Mouse (Mus musculus) macrophage (primary cell): ENCODE measurements around the gene 1700030K09Rik. TPM values are rescaled to one million over a fixed set of nuclear protein-coding genes. Genes with fewer than 3 reads are reported as not detected.

Experiments
- H3K27ac ChIP-seq: fragments of 350-480 bp; formaldehyde crosslinking; 2 replicates; pipeline ENCODE4 v1.9.0; 2021
- H3K36me3 ChIP-seq: fragments of 350-480 bp; formaldehyde crosslinking; 2 replicates; pipeline ENCODE4 v1.9.0; 2021; ENCODE audit errors: inconsistent target
- H3K4me3 ChIP-seq: fragments of 350-480 bp; formaldehyde crosslinking; 2 replicates; pipeline ENCODE4 v1.9.0; 2021; ENCODE audit errors: inconsistent target
- H3K79me2 ChIP-seq: fragments of 350-480 bp; formaldehyde crosslinking; 2 replicates; pipeline ENCODE4 v1.9.0; 2021; ENCODE audit errors: inconsistent target
- WGBS: methylation state at CpG from one replicate; pipeline ENCODE4 v1.1.7; 2026; ENCODE audit warnings: inconsistent platforms; ENCODE audit not compliant: missing documents; 5-methylcytosine and 5-hydroxymethylcytosine counted together
- polyA plus RNA-seq: library from polyadenylated mRNA; stranded (reverse); fragments of 250-400 nt; gene quantifications from 3 replicates; pipeline ENCODE4 v1.2.4, GENCODE M21; 2018; ENCODE audit warnings: inconsistent platforms

The 1700030K09Rik gene
- polyA plus RNA-seq, 1 experiment from 2014 or later: 2.4 TPM

GRCm38 (mm10) chr8:72485456-72486199 is 41.9 kb downstream of the 1700030K09Rik start:
- peak overlapping the region; percentile 62 for H3K27ac ChIP-seq
- no peak overlapping the region for H3K4me3 ChIP-seq
- peaks cover 39% of the 10 kb centered on the region for H3K79me2 ChIP-seq
- 39% methylated on average over 6 of the region's 6 CpGs for WGBS
- peaks cover 31% of the 10 kb centered on the region for H3K36me3 ChIP-seq

DNA sequence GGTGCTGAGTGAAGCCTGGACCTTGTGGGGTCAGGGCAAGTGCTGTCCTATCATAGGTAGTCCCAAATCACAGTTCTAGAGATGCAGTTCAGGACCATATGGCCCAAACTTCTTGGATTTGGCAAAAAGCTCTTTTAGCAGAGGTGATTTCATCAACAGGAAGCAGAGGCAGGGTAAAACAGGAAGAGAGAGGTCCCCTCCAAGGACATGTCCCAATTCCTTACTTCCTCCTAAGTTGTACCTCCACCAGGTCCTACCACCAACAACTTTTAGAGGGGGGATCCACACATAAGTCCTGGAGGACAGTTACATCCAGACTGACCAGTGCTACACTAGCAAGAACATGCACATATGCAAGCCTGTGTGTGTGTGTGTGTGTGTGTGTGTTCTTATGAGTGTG is 43.3 kb downstream of the 1700030K09Rik start:
- H3K27ac ChIP-seq: peak overlapping the region; percentile 62
- peaks cover 53% of the 10 kb centered on the region for H3K79me2 ChIP-seq
- peaks cover 26% of the 10 kb centered on the region for H3K36me3 ChIP-seq
- no peak overlapping the region for H3K4me3 ChIP-seq

DNA sequence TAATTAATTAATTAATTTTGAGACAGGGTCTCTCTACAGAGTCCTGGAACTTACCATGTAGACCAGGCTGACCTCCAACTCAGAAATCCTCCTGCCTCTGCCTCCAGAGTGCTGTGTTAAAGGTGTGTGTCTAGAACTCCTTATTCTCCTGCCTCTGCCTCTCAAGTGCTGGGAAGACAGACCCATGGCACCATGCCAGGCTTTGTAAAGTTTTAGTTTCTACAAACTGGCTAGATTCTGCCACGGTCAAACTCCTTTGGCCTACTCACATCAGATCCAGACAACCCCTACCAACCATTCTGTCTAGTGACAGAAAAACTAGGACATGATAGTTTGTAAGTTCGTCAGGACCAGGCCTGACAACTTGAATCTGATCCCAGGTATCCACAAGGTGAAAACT is 47.3 kb downstream of the 1700030K09Rik start:
- Histone ChIP-seq H3K79me2 (peaks cover 73% of the 10 kb centered on the region), H3K4me3 (peak overlapping the region; percentile 65; the same call in 1 of the 2 replicates), H3K36me3 (peaks cover 15% of the 10 kb centered on the region), H3K27ac (no peak overlapping the region)
- WGBS: 94% methylated on average over 2 of the region's 2 CpGs

GRCm38 (mm10) chr8:72491680-72492621 is 48.3 kb downstream of the 1700030K09Rik start, which contains the start of gene Slc35e1:
Gene Slc35e1, minus strand, starts transcription at chr8:72492614.
- H3K27ac ChIP-seq: peak within 1 kb of the TSS; percentile 69
- H3K4me3 ChIP-seq: peak within 1 kb of the TSS; percentile 79
- H3K79me2 ChIP-seq: peaks cover 82% of the 10 kb centered on the region
- WGBS: under 1% methylated on average over 97 of the region's 98 CpGs
- H3K36me3 ChIP-seq: peaks cover 20% of the 10 kb centered on the region

GRCm38 (mm10) chr8:72492622-72493081 is 49.0 kb downstream of the 1700030K09Rik start:
- H3K36me3 ChIP-seq: peaks cover 21% of the 10 kb centered on the region
- 2% methylated on average over 54 of the region's 56 CpGs for WGBS
- peaks cover 89% of the 10 kb centered on the region for H3K79me2 ChIP-seq
- H3K4me3 ChIP-seq: peak overlapping the region; percentile 79
- H3K27ac ChIP-seq: peak overlapping the region; percentile 69

DNA sequence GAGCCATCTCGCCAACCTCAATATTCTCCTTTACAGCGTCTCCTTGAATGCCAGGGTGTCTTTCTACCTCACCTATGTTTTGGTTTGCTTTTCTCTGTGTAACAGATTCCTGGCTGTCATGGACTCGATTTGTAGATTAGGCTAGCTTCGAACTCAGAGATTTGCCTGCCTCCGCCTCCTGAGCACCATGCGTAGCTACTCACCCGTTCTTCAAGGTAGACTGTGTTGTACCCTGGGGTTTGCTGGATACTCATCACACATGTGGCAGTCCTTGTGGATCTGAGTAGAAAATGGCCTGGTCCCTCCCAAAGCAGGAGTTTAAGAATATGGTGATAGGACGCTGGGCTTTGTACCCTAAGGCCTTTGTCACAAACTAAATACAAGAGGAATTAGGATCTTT is 49.7 kb downstream of the 1700030K09Rik start:
- Histone ChIP-seq H3K36me3 (peaks cover 21% of the 10 kb centered on the region), H3K27ac (peak overlapping the region; percentile 69)
- WGBS: 10% methylated on average over 8 of the region's 8 CpGs

DNA sequence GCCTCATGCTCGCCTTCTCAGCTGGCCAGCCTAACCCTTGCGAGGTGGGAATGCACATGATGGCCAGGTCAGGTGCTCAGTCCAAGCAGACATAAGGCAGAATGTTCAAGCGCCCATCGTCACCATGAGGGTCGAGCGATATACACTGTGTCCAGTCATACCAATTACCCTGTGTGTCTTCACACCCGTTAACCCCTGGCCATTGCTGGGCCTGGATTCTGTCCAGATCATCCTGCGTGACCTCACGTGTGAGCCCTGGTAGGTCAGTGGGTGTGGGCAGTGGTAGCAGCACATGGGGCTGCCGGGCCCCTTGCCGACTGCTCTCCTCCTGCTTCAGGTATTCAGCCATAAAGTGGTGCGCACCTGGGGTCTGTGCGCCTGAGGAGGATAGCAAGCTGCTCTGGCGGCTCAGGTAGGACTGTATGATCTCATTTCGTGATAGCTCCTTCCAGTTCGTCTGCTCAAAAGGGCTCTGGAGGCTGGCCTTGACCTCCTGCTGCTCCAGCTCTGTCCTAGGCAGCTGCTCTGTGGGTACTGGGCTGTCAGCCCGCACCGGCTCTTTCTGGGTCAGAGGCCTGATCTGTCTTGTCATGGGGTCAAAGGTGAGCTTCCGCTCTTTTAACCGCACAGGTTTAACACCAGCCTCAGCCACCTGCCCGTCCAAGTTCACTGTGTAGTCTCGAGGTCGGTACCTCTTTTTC is 51.9 kb downstream of the 1700030K09Rik start:
- 94% methylated on average over 23 of the region's 23 CpGs for WGBS
- Histone ChIP-seq H3K27ac (no peak overlapping the region), H3K4me3 (no peak overlapping the region), H3K36me3 (peaks cover 16% of the 10 kb centered on the region), H3K79me2 (peaks cover 91% of the 10 kb centered on the region)

More for the DNA sequence above, 49.7 kb downstream of the 1700030K09Rik start:
- Histone ChIP-seq H3K4me3 (peak overlapping the region; percentile 79), H3K79me2 (peaks cover 91% of the 10 kb centered on the region)

- WGBS: 95% methylated on average over 19 of the region's 19 CpGs
- H3K79me2 ChIP-seq: peaks cover 91% of the 10 kb centered on the region
- H3K36me3 ChIP-seq: peaks cover 16% of the 10 kb centered on the region
- H3K4me3 ChIP-seq: no peak overlapping the region
- no peak overlapping the region for H3K27ac ChIP-seq
Observed at GRCm38 (mm10) chr8:72496217-72496616, 52.5 kb downstream of the 1700030K09Rik start.

DNA sequence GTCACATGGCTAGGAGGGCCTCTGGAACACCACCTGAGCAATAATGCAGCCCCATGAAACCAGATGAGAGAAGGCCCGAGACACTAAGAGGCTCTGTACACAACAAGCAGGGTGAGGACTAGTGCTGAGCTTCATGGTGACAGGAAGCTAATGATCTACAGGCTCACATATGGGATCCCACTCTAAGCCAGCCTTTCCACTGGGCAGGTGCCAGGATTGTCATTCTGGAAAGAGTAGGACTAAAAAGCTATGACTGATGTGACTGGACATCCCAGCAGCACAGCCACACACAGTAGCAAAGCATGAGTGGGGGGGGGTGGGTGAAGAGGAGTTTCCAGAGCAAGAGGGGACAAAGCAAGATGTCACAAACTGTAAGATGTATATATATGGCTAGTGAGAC is 54.2 kb downstream of the 1700030K09Rik start:
- WGBS: 100% methylated on average over 1 of the region's 1 CpGs
- Histone ChIP-seq H3K27ac (no peak overlapping the region), H3K36me3 (peaks cover 16% of the 10 kb centered on the region), H3K4me3 (no peak overlapping the region), H3K79me2 (peaks cover 100% of the 10 kb centered on the region)

- WGBS: 77% methylated on average over 4 of the region's 4 CpGs
- Histone ChIP-seq H3K79me2 (peaks cover 100% of the 10 kb centered on the region), H3K27ac (no peak overlapping the region), H3K36me3 (peaks cover 20% of the 10 kb centered on the region), H3K4me3 (no peak overlapping the region)
Observed at GRCm38 (mm10) chr8:72498527-72498926, 54.8 kb downstream of the 1700030K09Rik start.

DNA sequence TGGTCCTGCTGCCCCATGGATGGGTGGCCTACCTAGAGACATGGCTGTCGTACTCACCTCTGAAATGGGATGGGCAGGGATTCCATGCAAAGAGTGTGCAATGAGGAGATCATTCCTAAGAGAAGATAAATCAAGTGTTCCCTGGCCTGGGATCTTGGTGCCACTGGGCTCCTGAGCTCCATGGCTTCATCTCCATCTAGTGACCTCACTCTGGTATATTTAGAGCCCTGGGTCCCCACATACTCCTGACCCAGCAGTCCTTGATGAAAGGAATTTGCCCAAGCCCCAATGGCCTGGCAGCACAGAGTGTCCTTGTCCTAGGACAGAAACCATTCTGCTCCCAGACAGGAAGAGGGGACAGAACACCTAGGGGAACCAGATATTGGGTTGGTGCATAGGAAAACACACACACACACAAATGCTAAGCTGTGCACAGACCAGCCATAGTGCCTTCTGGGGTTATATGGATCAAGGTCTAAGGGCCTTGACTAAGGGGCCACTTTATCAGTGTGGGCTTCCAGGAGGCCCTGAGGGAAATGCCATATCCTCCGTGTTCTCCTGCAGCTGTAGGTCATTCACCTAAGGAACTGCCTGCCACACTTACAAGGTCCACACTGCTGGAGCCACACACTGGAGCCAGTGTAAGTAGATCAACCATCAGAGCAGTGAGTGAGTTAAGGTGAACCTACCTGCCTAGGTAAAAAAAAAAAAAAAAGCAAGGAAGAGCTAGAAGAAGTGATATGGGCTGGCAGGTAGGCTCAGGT is 56.0 kb downstream of the 1700030K09Rik start:
- no peak overlapping the region for H3K27ac ChIP-seq
- no peak overlapping the region for H3K4me3 ChIP-seq
- H3K79me2 ChIP-seq: peaks cover 100% of the 10 kb centered on the region
- peaks cover 24% of the 10 kb centered on the region for H3K36me3 ChIP-seq
- WGBS: 88% methylated on average over 2 of the region's 2 CpGs

- WGBS: 100% methylated on average over 1 of the region's 1 CpGs
Observed at GRCm38 (mm10) chr8:72500521-72500931, 56.8 kb downstream of the 1700030K09Rik start.

DNA sequence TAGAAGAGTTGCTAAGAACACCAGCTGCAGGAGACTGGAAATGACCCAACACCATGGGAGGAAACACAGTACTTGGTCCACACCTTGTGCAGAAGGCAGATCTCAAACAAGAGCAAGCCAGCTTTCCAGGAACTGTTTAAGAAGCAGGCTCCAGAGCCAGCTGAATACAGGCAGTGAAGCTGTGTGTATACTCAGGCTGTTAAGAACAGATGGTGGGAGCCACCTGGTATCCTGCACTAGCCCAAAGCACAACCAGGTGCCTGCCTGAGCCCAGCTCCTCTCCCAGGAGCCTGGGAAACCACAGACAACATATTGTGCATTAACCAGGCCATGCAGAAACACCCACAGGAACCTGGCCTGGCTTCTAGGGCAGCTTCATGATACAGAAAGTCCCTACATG is 60.5 kb downstream of the 1700030K09Rik start:
- 0 out of 2 replicates have a peak, but pooled peaks cover 8% of the 10 kb centered on the region for H3K36me3 ChIP-seq
- H3K4me3 ChIP-seq: no peak overlapping the region
- H3K27ac ChIP-seq: no peak overlapping the region
- peaks cover 100% of the 10 kb centered on the region for H3K79me2 ChIP-seq

More at GRCm38 (mm10) chr8:72500521-72500931, 56.8 kb downstream of the 1700030K09Rik start:
- H3K79me2 ChIP-seq: peaks cover 100% of the 10 kb centered on the region
- peaks cover 17% of the 10 kb centered on the region for H3K36me3 ChIP-seq
- no peak overlapping the region for H3K4me3 ChIP-seq
- H3K27ac ChIP-seq: no peak overlapping the region
